Mouse (Mus musculus): ENCODE results near the gene Gm13889. TPM values are rescaled to one million over a fixed set of nuclear protein-coding genes. Genes with fewer than 3 reads are reported as not detected.

Gm13889 gene
- not detected for polyA plus RNA-seq (2017; shearing (Covaris generic))

DNA sequence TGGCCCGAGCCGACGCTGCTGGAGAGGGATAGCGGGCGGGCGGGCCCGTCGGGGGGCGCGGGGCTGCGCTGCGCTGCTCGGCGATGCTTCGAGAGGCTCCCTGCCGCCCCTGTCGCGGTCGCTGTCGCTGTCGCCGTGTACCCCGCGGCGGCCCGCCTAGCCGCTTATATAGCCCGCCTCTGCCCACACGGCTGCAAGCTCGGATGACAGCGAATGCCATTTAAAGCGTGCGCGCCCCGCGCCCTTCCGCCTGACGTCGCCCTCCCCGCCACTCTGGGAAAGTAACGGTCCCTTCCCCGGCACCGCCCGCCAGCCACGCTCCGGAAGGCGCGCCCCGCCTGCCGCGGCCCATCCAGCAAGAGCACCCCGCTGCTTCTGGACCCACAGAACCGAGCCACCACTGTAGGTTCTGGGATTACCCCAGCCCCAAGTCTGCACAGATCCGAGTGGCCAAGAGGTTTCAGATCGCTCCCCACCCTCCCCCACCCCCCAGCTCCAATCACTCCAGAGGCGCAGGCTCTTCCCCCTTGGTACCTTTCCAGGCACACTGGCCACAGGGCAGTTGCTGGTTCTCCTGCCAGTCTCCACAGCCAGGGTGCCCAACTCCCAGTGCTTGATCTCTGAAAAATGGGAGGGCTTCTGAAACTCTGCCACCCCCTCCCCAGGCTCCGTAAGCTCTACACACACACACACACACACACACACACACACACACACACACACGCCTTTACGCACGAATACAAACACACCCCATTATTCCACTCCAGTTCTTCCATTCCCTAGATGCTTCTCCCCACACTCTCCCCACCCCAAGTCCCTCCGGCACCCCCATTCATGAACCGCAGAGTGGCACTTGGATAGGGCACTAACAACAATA is at the start of gene Gm13889:
TSS of gene Gm13889 (minus strand) at position 294 of the 877 bp plus-strand sequence.

DNA sequence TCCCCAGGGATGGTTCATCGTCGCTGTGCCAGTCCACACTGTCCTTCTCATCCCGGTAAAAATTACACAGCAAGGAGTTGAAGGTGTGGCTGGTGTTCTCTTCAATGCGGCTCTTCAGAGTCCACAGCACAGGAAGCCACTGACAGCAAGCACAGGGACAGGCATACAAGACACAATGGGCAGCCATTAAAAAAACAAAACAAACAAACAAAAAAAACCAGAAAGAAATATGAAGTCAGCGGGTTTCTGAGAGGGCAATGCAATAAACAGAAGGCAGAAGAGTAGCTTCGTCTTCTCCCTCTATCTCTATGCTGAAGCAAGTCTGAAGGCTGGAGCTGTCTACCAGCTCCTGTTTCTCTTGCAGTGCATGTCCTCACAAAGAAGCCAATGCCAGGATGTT is 39.3 kb upstream of the Gm13889 start, which contains the start of gene Gm27027:
TSS of gene Gm27027 (minus strand) at position 101 of the 400 bp plus-strand sequence.

Other genes starting within 250 kb of the Gm13889 start
- gene Ext2, start 134.6 kb downstream of the Gm13889 start, polyA plus RNA-seq (2017; shearing (Covaris generic)), result 52.4 TPM
- 6.4 TPM for gene Accs, start 107.3 kb downstream of the Gm13889 start, polyA plus RNA-seq (2017; shearing (Covaris generic))
- not detected for gene Accsl, start 88.0 kb downstream of the Gm13889 start, polyA plus RNA-seq (2017; shearing (Covaris generic))
- gene Gm27027, start 39.2 kb upstream of the Gm13889 start, polyA plus RNA-seq (2017; shearing (Covaris generic)), result not detected
- gene Alkbh3, start 53.6 kb upstream of the Gm13889 start, polyA plus RNA-seq (2017; shearing (Covaris generic)), result 56.5 TPM
- 40.4 TPM for gene Hsd17b12, start 200.8 kb upstream of the Gm13889 start, polyA plus RNA-seq (2017; shearing (Covaris generic))

Measured in effector memory CD4-positive, alpha-beta T cell, adult 7 months (primary cell).